Mouse (Mus musculus) MEL (cell line): ENCODE data around the gene Hexim1. TPM values are rescaled to one million over a fixed set of nuclear protein-coding genes. Genes with fewer than 3 reads are reported as not detected.

Experiments
- DNase-seq: peaks from one replicate; pipeline ENCODE4 v3.0.0; 2011; ENCODE audit warnings: low read depth, low spot score
- H3K27ac ChIP-seq: 2 replicates; pipeline ENCODE4 v1.5.1; 2012; ENCODE audit warnings: low read depth, mild to moderate bottlenecking, control low read depth, low read length, moderate library complexity; ENCODE audit not compliant: control insufficient read depth
- H3K27me3 ChIP-seq, 2 experiments: fragments of 150-350 bp in 1 of 2; sonication (generic) in 1 of 2; 2 replicates each; pipeline ENCODE4 v1.6.1; 2012; ENCODE audit warnings: low read length in 2 of 2, mild to moderate bottlenecking in 2 of 2, improper control_type of control experiment in 1 of 2, moderate library complexity in 1 of 2; ENCODE audit not compliant: insufficient read depth in 2 of 2, control insufficient read depth in 1 of 2
- H3K36me3 ChIP-seq, 2 experiments: 2 replicates each; pipeline ENCODE4 v1.6.1; 2012 to 2014; ENCODE audit warnings: low read length in 2 of 2, improper control_type of control experiment in 1 of 2, inconsistent platforms in 1 of 2, mild to moderate bottlenecking in 1 of 2; ENCODE audit not compliant: insufficient read depth in 2 of 2, control insufficient read depth in 1 of 2
- H3K4me1 ChIP-seq, 2 experiments: fragments of 150-350 bp in 1 of 2; sonication (generic) in 1 of 2; 2 replicates each; pipeline ENCODE4 v1.6.1; 2012; ENCODE audit warnings: low read length in 2 of 2, improper control_type of control experiment in 1 of 2, mild to moderate bottlenecking in 1 of 2; ENCODE audit not compliant: insufficient read depth in 2 of 2, control insufficient read depth in 1 of 2
- H3K4me3 ChIP-seq, 2 experiments: fragments of 150-350 bp in 1 of 2; sonication (generic) in 1 of 2; 2 replicates each; pipeline ENCODE4 v1.5.1; 2012; ENCODE audit warnings: low read depth in 2 of 2, low read length in 2 of 2, mild to moderate bottlenecking in 2 of 2, moderate library complexity in 2 of 2, control low read depth in 1 of 2, improper control_type of control experiment in 1 of 2; ENCODE audit not compliant: control insufficient read depth in 1 of 2, insufficient read depth in 1 of 2
- H3K79me2 ChIP-seq: 2 replicates; pipeline ENCODE4 v1.6.1; 2012; ENCODE audit warnings: mild to moderate bottlenecking, low read length, moderate library complexity; ENCODE audit not compliant: control insufficient read depth, poor library complexity, insufficient read depth
- H3K9ac ChIP-seq: 2 replicates; pipeline ENCODE4 v1.6.1; 2012; ENCODE audit warnings: low read depth, mild to moderate bottlenecking, control low read depth, low read length, moderate library complexity; ENCODE audit not compliant: control insufficient read depth, poor library complexity, severe bottlenecking
- H3K9me3 ChIP-seq: fragments of 150-350 bp; sonication (generic); replicated peaks from 2 replicates; pipeline ENCODE4 v1.6.1; 2012; ENCODE audit warnings: mild to moderate bottlenecking, low read length, improper control_type of control experiment, moderate library complexity; ENCODE audit not compliant: insufficient read depth
- BHLHE40 ChIP-seq: IDR thresholded peaks from 2 replicates; pipeline ENCODE4 v1.6.1; 2012; ENCODE audit warnings: low read depth, mild to moderate bottlenecking, inconsistent platforms, low read length, improper control_type of control experiment, borderline replicate concordance
- CHD2 ChIP-seq: IDR thresholded peaks from 2 replicates; pipeline ENCODE4 v1.6.1; 2011; ENCODE audit warnings: low read length, improper control_type of control experiment
- E2F4 ChIP-seq: IDR thresholded peaks from 2 replicates; pipeline ENCODE4 v1.6.1; 2011; ENCODE audit warnings: low read depth, low read length, improper control_type of control experiment, borderline replicate concordance
- ELF1 ChIP-seq: IDR thresholded peaks from 2 replicates; pipeline ENCODE4 v1.6.1; 2014; ENCODE audit warnings: low read depth, mild to moderate bottlenecking, inconsistent platforms, low read length, improper control_type of control experiment, moderate library complexity
- ETS1 ChIP-seq: IDR thresholded peaks from 2 replicates; pipeline ENCODE4 v1.6.1; 2012; ENCODE audit warnings: low read depth, mild to moderate bottlenecking, inconsistent platforms, low read length, improper control_type of control experiment, moderate library complexity
- GATA1 ChIP-seq: IDR thresholded peaks from 2 replicates; pipeline ENCODE4 v1.6.1; 2011; ENCODE audit warnings: low read depth, low read length, improper control_type of control experiment
- HCFC1 ChIP-seq: IDR thresholded peaks from 2 replicates; pipeline ENCODE4 v1.6.1; 2012; ENCODE audit warnings: low read depth, mild to moderate bottlenecking, inconsistent platforms, low read length, improper control_type of control experiment, moderate library complexity
- JUND ChIP-seq: IDR thresholded peaks from 2 replicates; pipeline ENCODE4 v1.6.1; 2011; ENCODE audit warnings: low read depth, mild to moderate bottlenecking, improper control_type of control experiment, low read length
- MAFK ChIP-seq: IDR thresholded peaks from 2 replicates; pipeline ENCODE4 v1.6.1; 2011; ENCODE audit warnings: low read depth, mild to moderate bottlenecking, low read length, improper control_type of control experiment, borderline replicate concordance
- MAX ChIP-seq: IDR thresholded peaks from 2 replicates; pipeline ENCODE4 v1.6.1; 2011; ENCODE audit warnings: low read length, improper control_type of control experiment
- MAZ ChIP-seq: IDR thresholded peaks from 2 replicates; pipeline ENCODE4 v1.6.1; 2012; ENCODE audit warnings: low read depth, mild to moderate bottlenecking, inconsistent platforms, low read length, improper control_type of control experiment
- MEF2A ChIP-seq: IDR thresholded peaks from 2 replicates; pipeline ENCODE4 v1.6.1; 2014; ENCODE audit warnings: low read depth, mild to moderate bottlenecking, inconsistent platforms, low read length, improper control_type of control experiment; ENCODE audit not compliant: poor library complexity, insufficient replicate concordance, severe bottlenecking; ENCODE audit errors: extremely low read depth
- MYB ChIP-seq: IDR thresholded peaks from 2 replicates; pipeline ENCODE4 v1.6.1; 2011; ENCODE audit warnings: mild to moderate bottlenecking, low read depth, low read length, improper control_type of control experiment
- MYC ChIP-seq: IDR thresholded peaks from 2 replicates; pipeline ENCODE4 v1.6.1; 2011; ENCODE audit warnings: low read depth, mild to moderate bottlenecking, low read length, improper control_type of control experiment, moderate library complexity
- NELFE ChIP-seq: IDR thresholded peaks from 2 replicates; pipeline ENCODE4 v1.6.1; 2011; ENCODE audit warnings: low read depth, low read length, improper control_type of control experiment
- POLR2A ChIP-seq, 2 experiments: IDR thresholded peaks; 2 replicates each; pipeline ENCODE4 v1.6.1; 2011 to 2012; ENCODE audit warnings: low read length in 2 of 2, mild to moderate bottlenecking in 2 of 2, control low read depth in 1 of 2, improper control_type of control experiment in 1 of 2, low read depth in 1 of 2, moderate library complexity in 1 of 2; ENCODE audit not compliant: control insufficient read depth in 1 of 2, insufficient read depth in 1 of 2, poor library complexity in 1 of 2
- POLR2AphosphoS2 ChIP-seq: IDR thresholded peaks from 2 replicates; pipeline ENCODE4 v1.6.1; 2011; ENCODE audit warnings: low read length, improper control_type of control experiment
- POLR2AphosphoS5 ChIP-seq: IDR thresholded peaks from 2 replicates; pipeline ENCODE4 v1.6.1; 2012; ENCODE audit warnings: low read depth, borderline replicate concordance, mild to moderate bottlenecking, inconsistent platforms, low read length, moderate library complexity, mixed read lengths
- RAD21 ChIP-seq: IDR thresholded peaks from 2 replicates; pipeline ENCODE4 v1.6.1; 2011; ENCODE audit warnings: mild to moderate bottlenecking, low read depth, low read length, improper control_type of control experiment
- SIN3A ChIP-seq: IDR thresholded peaks from 2 replicates; pipeline ENCODE4 v1.6.1; 2012; ENCODE audit warnings: low read length, improper control_type of control experiment, inconsistent platforms
- SMC3 ChIP-seq: IDR thresholded peaks from 2 replicates; pipeline ENCODE4 v1.6.1; 2011; ENCODE audit warnings: low read depth, low read length, improper control_type of control experiment
- TAL1 ChIP-seq: IDR thresholded peaks from 2 replicates; pipeline ENCODE4 v1.6.1; 2012; ENCODE audit warnings: mild to moderate bottlenecking, inconsistent platforms, low read length, moderate library complexity, mixed read lengths
- TBP ChIP-seq: IDR thresholded peaks from 2 replicates; pipeline ENCODE4 v1.8.0; 2011; ENCODE audit warnings: low read depth, low read length, improper control_type of control experiment
- USF1 ChIP-seq: IDR thresholded peaks from 2 replicates; pipeline ENCODE4 v1.6.1; 2014; ENCODE audit warnings: low read depth, mild to moderate bottlenecking, inconsistent platforms, low read length, improper control_type of control experiment, moderate library complexity
- ZKSCAN1 ChIP-seq: IDR thresholded peaks from 2 replicates; pipeline ENCODE4 v1.6.1; 2012; ENCODE audit warnings: low read depth, mild to moderate bottlenecking, inconsistent platforms, low read length, improper control_type of control experiment, moderate library complexity
- polyA plus RNA-seq, 2 experiments: library from polyadenylated mRNA; stranded (reverse) in 1 of 2; unstranded in 1 of 2; fragments of >175 nt in 1 of 2; fragments of >200 nt in 1 of 2; gene quantifications; 2 replicates each; pipeline versions ENCODE4 v1.2.1 to v1.2.4; 2012; ENCODE audit warnings: low replicate concordance in 2 of 2, low read depth in 1 of 2; ENCODE audit not compliant: insufficient read length in 2 of 2, insufficient read depth in 1 of 2, missing spikeins in 1 of 2
- total RNA-seq: library from RNA; depleted of rRNA; stranded (reverse); fragments of 300-350 nt; gene quantifications from 2 replicates; pipeline ENCODE4 v1.2.3, GENCODE M21; 2012

Hexim1 gene
- total and polyA plus RNA-seq, 3 experiments: 17.3 to 25.4 TPM; not detected in 1

DNA sequence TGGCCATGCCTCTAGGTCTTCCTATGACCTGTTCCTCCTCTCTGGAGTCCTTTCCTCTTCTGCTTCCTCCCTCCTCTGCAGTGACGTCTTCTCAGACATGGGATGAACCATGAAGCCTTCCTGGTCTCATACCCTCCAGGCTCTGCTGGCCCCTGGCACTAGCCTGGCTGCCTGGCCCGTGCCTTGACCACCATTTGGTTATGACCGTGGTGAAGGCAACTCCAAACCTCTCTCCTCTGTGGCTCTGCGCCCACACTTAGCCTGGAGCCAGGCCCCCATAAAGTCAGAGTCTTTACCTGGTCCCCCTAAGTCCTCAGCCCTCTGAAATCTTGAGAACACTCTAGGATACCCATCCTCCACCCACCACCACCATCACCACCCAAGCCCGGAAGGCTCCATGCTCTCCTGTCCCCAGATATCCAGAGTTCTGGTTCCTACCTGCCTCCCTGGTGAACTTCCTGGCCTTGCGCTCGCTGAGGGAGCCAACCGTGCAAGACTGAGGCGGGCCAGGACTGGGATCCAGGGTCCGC, 41.8 kb upstream of the Hexim1 start:
- Histone ChIP-seq H3K27me3 (no peaks in the 10 kb centered on the region), H3K9ac (no peak overlapping the region), H3K4me3 (no peak overlapping the region), H3K36me3 (no peaks in the 10 kb centered on the region), H3K9me3 (no peaks in the 10 kb centered on the region), H3K4me1 (no peaks in the 10 kb centered on the region), H3K79me2 (no peaks in the 10 kb centered on the region), H3K27ac (no peak overlapping the region)
- no peak for DNase-seq
- no peak for TF ChIP-seq BHLHE40
- TF ChIP-seq MAFK: no peak
- no peak for TF ChIP-seq TBP
- no peak for TF ChIP-seq USF1
- TF ChIP-seq RAD21: no peak
- TF ChIP-seq SIN3A: no peak
- no peak for TF ChIP-seq ETS1
- no peak for TF ChIP-seq POLR2AphosphoS5
- no peak for TF ChIP-seq MAZ
- no peak for TF ChIP-seq ZKSCAN1
- TF ChIP-seq NELFE: no peak
- TF ChIP-seq POLR2A (IDR thresholded peaks at IDR 0.05; ENCODE audit: control insufficient read depth in 1 of 2, insufficient read depth in 1 of 2, low read depth in 1 of 2, low read length in 2 of 2, poor library complexity in 1 of 2): no peak
- TF ChIP-seq GATA1: no peak
- TF ChIP-seq MYB: no peak
- TF ChIP-seq CHD2: no peak
- no peak for TF ChIP-seq TAL1
- TF ChIP-seq MYC: no peak
- no peak for TF ChIP-seq POLR2AphosphoS2
- no peak for TF ChIP-seq ELF1
- TF ChIP-seq JUND: no peak

DNA sequence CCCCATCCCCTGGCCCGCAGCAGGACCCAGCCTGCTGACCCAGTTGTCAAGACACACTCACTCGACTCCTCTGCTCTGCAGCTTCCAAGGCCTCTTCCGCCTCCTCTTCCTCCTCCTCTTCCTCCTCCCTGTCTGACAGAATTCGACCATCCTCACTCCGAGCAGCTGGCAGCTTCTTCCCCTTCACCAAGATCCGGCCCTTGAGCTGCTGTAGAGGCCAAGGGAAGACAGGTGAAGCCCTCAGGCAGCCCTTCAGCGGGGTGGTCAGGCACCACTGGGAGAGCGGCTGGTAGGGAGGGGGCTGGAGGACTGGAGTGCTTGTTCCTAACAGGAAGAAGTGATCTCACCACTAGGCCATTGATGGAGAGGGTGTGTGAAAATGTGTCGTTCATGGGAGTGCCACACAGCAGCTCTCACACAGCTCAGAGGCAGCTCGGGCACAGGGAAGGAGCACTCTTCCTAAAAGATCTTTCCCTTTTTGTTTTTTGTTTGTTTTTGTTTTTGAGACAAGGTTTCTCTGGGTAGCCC, 41.2 kb upstream of the Hexim1 start:
- no peak for DNase-seq
- Histone ChIP-seq H3K36me3 (no peaks in the 10 kb centered on the region), H3K79me2 (no peaks in the 10 kb centered on the region), H3K27ac (no peak overlapping the region), H3K4me1 (no peaks in the 10 kb centered on the region), H3K4me3 (no peak overlapping the region), H3K9me3 (no peaks in the 10 kb centered on the region), H3K9ac (no peak overlapping the region), H3K27me3 (no peaks in the 10 kb centered on the region)
- no peak for TF ChIP-seq HCFC1
- no peak for TF ChIP-seq MAX
- no peak for TF ChIP-seq MEF2A
- no peak for TF ChIP-seq SMC3
- TF ChIP-seq E2F4: no peak
